Mouse (Mus musculus) gastrocnemius, postnatal 10 days (tissue): Measurements from ENCODE around the gene Dcaf12l2. TPM values are rescaled to one million over a fixed set of nuclear protein-coding genes. Genes with fewer than 3 reads are reported as not detected.

ENCODE experiments used
- DNase-seq: peaks from one replicate; pipeline ENCODE4 v3.0.0; 2021; ENCODE audit warnings: mixed read lengths
- long read RNA-seq, 2 experiments: library from polyadenylated mRNA; stranded (forward); transcript quantifications; one replicate each; pipeline ENCODE4 v2.0.0; 2021
- total RNA-seq, 2 experiments: library from RNA; stranded (reverse); gene quantifications; 2 replicates each; pipeline ENCODE4 v1.2.3; 2021

Dcaf12l2 gene
- under 1 TPM; 0.56 to 0.63 TPM for total RNA-seq
- long read RNA-seq, experiment 1, result 0 reads
- long read RNA-seq, experiment 2, partial matches to known transcripts, result 0 of 1 reads
- long read RNA-seq, experiment 2, other reads (novel, unspliced or antisense), result 0 of 1 reads

DNA sequence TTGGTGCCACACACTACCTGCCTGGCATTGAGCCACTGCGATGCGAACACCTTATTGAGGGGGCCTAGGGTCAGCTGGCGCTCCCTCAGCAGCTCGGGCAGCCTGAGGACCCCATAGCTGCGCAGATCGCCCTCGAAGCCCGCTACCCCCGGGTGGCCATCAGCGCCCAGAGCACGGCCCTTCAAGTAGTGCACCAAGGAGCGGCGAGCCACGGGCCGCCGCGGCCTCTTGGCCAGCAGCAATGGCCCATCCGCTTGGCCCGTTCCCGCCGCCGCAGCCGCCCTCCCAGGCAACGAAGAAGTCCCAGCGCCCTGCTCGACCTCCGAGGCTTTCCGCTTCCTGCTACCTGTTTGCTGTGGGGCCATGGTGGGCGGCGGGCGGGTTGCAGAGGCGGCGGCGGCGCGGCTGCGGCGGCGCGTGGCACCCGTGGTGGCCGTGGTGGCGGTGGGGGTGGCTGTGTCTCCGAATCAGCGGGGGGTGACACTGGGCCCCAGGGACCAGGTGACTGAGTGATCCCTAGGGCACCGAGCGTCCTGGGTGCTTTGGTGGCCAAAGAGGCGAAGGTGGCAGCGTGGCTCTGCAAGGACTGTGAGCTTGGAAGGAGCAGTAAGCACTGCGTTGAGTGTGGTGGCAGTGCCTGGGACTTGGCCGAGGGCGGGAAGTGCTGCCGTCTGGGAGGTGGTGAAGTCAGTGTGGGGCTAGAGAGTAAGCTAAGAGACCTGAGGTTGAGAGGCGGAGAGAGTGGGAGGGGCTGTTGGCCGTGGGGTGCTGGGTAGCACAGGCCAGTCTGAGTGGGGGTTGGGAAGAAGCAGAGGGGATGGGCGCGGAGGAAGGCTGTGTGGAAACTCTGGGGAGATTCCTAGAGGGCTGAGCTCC is at the start of gene Dcaf12l2:
Dcaf12l2 (minus strand) TSS at position 697 of the 876 bp plus-strand sequence.
- DNase-seq, result peak; percentile 7

DNA sequence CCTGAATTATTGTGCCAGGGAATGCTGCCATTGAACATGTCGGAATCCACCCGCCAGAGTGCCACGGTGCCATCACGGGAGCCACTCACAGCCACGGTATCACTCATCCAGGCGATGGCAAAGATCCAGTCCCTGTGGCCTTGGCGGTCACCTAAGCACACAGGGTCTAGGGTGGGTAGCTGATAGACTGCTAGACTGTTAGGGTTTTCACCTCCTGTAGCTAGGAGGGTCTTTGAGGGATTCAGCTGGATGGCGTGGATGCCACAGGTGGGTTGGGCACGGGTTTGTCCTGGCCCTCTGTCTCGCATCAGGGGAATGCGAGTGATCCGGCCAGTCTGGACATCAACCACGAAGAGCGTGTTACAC is 879 bp downstream of the Dcaf12l2 start:
- DNase-seq, result no peak
